Mouse (Mus musculus) MN1 (cell line): ENCODE measurements at regions not wholly inside any gene's neighbourhood (a gene's known extent, or its start where the extent isn't known, plus 50 kb on each side); places are given as distances from the start of the nearest gene placed in this dataset.

Source experiments
- DNase-seq: peaks from one replicate; pipeline ENCODE4 v3.0.0-alpha.2; 2016; ENCODE audit warnings: low spot score

DNA sequence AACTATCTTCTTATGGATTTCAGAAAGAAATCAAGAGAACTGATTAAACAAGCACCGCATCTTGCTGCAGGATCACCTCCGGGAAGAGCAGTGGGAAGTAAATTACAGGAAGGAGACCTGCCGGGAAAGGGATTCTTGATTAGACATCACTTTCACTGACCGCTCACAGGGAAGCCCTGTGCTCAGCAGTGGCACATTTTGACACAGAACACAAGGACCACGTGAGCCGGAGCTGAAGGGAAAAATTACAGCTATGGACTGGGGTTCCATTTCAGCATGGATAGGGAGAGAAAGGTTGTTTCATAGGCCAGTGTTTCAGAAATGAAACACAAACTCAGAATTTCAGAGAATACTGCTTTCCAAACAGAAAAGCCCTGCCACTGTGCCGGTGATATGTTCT is 105.0 kb upstream of the Isl1 start:
- no peak for DNase-seq

DNA sequence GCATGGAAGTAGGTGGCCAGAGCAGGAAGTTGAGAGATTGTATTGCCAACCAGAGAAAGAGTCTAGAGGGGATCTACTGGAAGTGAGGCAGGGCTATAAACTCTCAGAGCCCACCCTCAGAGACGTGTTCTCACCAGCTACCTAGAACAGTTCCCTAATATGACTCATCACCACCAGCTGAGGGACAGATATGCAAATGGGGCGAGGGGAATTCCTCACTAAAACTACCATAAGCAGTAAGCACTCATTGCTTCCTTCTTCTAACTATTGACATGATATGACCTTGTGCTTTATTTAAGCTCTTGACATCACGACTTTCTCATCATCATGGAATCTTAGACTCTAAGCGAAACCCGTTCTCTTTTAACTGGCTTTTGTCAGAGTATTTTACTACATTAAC is 101.2 kb upstream of the Isl1 start:
- no peak for DNase-seq
